Mouse (Mus musculus) stomach, embryonic 15.5 days (tissue): Measurements from ENCODE around the gene Cers5. TPM values are rescaled to one million over a fixed set of nuclear protein-coding genes. Genes with fewer than 3 reads are reported as not detected.
"Not testable (repeated sequence)": the region's sequence is repeated elsewhere in the genome, so short reads cannot be mapped to it uniquely, and the experiment has no call there.

Experiments
- ATAC-seq: fragments of 200-750 bp; cut with Nextera tagmentation; 2 replicates; pipeline ENCODE4 v1.8.0; 2017; ENCODE audit warnings: low read depth, moderate number of reproducible peaks, moderate TSS enrichment; ENCODE audit not compliant: insufficient read depth, low FRiP score
- H3K27ac ChIP-seq: fragments of 300-500 bp; sonication (generic); 2 replicates; pipeline ENCODE4 v1.5.1; 2015; ENCODE audit warnings: mild to moderate bottlenecking, inconsistent platforms
- H3K27me3 ChIP-seq: fragments of 300-500 bp; sonication (generic); replicated peaks from 2 replicates; pipeline ENCODE4 v1.6.1; 2015; ENCODE audit warnings: inconsistent platforms
- H3K36me3 ChIP-seq: fragments of 300-500 bp; sonication (generic); 2 replicates; pipeline ENCODE4 v1.6.1; 2015; ENCODE audit warnings: inconsistent platforms
- H3K4me1 ChIP-seq: fragments of 300-500 bp; sonication (generic); 2 replicates; pipeline ENCODE4 v1.6.1; 2015; ENCODE audit warnings: inconsistent platforms
- H3K4me2 ChIP-seq: fragments of 300-500 bp; sonication (generic); 2 replicates; pipeline ENCODE4 v1.6.1; 2015; ENCODE audit warnings: mild to moderate bottlenecking, inconsistent platforms
- H3K4me3 ChIP-seq: fragments of 300-500 bp; sonication (generic); replicated peaks from 2 replicates; pipeline ENCODE4 v1.5.1; 2015; ENCODE audit warnings: inconsistent platforms
- H3K9ac ChIP-seq: fragments of 300-500 bp; sonication (generic); 2 replicates; pipeline ENCODE4 v1.6.1; 2015; ENCODE audit warnings: inconsistent platforms
- H3K9me3 ChIP-seq: fragments of 300-500 bp; sonication (generic); 2 replicates; pipeline ENCODE4 v1.6.1; 2016; ENCODE audit warnings: inconsistent platforms
- WGBS: fragments of 180-500 bp; shearing (Covaris S2); methylation state at CpG from one replicate; pipeline ENCODE4 v1.1.7; 2015; 5-methylcytosine and 5-hydroxymethylcytosine counted together
- polyA plus RNA-seq: library from polyadenylated mRNA; unstranded; fragments of >200 nt; fragmentation: Nextera tagmentation; extraction: Ambion mirVana; gene quantifications from 2 replicates; pipeline ENCODE4 v1.2.1, GENCODE M21; 2015

The Cers5 gene
- polyA plus RNA-seq, 1 experiment from 2014 or later, result 57.3 TPM

GRCm38 (mm10) chr15:99701999-99702900, 70.4 kb downstream of the Cers5 start, which contains the start of gene Smarcd1:
Gene Smarcd1, plus strand, starts transcription at chr15:99702129.
- Histone ChIP-seq H3K27ac (peak within 1 kb of the TSS; percentile 95), H3K4me1 (peaks cover 17% of the 10 kb centered on the region), H3K9ac (peak within 1 kb of the TSS; percentile 99), H3K9me3 (no peaks in the 10 kb centered on the region), H3K27me3 (peaks cover 7% of the 10 kb centered on the region; the same call in 1 of the 2 replicates), H3K4me3 (peak within 1 kb of the TSS; percentile 87), H3K36me3 (peaks cover 14% of the 10 kb centered on the region), H3K4me2 (peak within 1 kb of the TSS; percentile 78)
- ATAC-seq, result peak; percentile 88
- WGBS, result 1% methylated on average over 66 of the region's 71 CpGs

- Histone ChIP-seq H3K27ac (peak overlapping the region; percentile 95; the same call in 1 of the 2 replicates), H3K4me3 (peak overlapping the region; percentile 87), H3K27me3 (peaks cover 12% of the 10 kb centered on the region; the same call in 1 of the 2 replicates), H3K4me2 (peak overlapping the region; percentile 78), H3K4me1 (peaks cover 17% of the 10 kb centered on the region), H3K9ac (peak overlapping the region; percentile 99)
- not testable (repeated sequence) for ATAC-seq, H3K36me3 ChIP-seq, H3K9me3 ChIP-seq
- WGBS, result 40% methylated on average over 16 of the region's 16 CpGs
These were observed 71.1 kb downstream of the Cers5 start for GRCm38 (mm10) chr15:99701640-99701998.

- Histone ChIP-seq H3K4me1 (peaks cover 17% of the 10 kb centered on the region), H3K27ac (no peak overlapping the region), H3K4me2 (no peak overlapping the region), H3K27me3 (peaks cover 18% of the 10 kb centered on the region; the same call in 1 of the 2 replicates), H3K9ac (no peak overlapping the region), H3K36me3 (0 out of 2 replicates have a peak, but pooled peaks cover 1% of the 10 kb centered on the region), H3K9me3 (no peaks in the 10 kb centered on the region), H3K4me3 (no peak overlapping the region)
- ATAC-seq, result no peak
- WGBS, result 85% methylated on average over 18 of the region's 18 CpGs
These were observed 72.2 kb downstream of the Cers5 start for GRCm38 (mm10) chr15:99700219-99701106.

DNA sequence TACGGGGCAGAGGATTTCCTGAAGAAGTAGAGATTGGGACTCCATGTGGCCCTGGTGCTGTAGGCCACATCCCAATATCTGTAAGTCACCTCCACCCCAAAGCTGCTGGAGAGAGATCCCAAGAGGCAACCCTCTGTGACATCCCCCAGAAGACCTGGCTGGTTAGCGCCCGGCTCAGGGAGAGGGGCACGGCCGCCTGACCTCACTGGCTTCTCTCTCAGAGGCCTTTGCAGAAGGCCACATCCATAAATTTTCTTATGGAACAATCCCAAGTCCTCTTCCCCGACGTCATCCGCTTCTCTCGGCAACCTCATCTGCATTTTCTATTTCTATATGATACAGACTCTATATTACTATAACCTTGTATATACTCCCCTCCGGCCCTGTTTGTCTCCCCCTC, 73.0 kb downstream of the Cers5 start:
- H3K4me3 ChIP-seq, result no peak overlapping the region
- no peaks in the 10 kb centered on the region for H3K36me3 ChIP-seq
- H3K4me1 ChIP-seq, result peaks cover 17% of the 10 kb centered on the region
- H3K27me3 ChIP-seq, result peaks cover 18% of the 10 kb centered on the region; the same call in 1 of the 2 replicates
- H3K27ac ChIP-seq, result no peak overlapping the region
- no peaks in the 10 kb centered on the region for H3K9me3 ChIP-seq
- H3K4me2 ChIP-seq, result no peak overlapping the region
- ATAC-seq, result no peak
- 78% methylated on average over 10 of the region's 10 CpGs for WGBS
- H3K9ac ChIP-seq, result no peak overlapping the region

DNA sequence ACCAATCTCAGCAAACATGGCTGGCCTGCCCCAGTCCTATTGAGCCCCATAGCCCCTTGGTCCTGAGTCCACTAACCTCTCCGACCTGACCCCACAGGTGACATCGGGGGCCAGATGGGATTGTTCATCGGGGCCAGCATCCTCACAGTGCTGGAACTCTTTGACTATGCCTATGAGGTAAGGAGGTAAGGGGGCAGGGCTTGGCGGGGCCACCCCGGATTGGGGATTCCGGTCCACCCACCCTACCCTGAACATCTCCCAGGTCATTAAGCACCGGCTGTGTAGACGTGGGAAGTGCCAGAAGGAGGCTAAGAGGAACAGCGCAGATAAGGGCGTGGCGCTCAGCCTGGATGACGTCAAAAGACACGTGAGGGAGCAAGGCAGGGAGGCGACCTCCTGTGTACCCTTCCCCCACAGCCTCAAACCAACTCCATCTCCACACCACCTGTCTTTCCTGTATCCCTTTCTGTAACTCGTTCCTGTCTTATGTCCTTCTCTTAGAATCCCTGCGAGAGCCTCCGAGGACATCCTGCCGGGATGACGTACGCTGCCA, 74.1 kb downstream of the Cers5 start:
- Histone ChIP-seq H3K27ac (no peak overlapping the region), H3K27me3 (peaks cover 18% of the 10 kb centered on the region; the same call in 1 of the 2 replicates), H3K4me1 (peaks cover 17% of the 10 kb centered on the region), H3K9me3 (no peaks in the 10 kb centered on the region), H3K4me2 (no peak overlapping the region), H3K4me3 (no peak overlapping the region), H3K9ac (no peak overlapping the region), H3K36me3 (no peaks in the 10 kb centered on the region)
- 31% methylated on average over 20 of the region's 20 CpGs for WGBS
- ATAC-seq, result no peak

DNA sequence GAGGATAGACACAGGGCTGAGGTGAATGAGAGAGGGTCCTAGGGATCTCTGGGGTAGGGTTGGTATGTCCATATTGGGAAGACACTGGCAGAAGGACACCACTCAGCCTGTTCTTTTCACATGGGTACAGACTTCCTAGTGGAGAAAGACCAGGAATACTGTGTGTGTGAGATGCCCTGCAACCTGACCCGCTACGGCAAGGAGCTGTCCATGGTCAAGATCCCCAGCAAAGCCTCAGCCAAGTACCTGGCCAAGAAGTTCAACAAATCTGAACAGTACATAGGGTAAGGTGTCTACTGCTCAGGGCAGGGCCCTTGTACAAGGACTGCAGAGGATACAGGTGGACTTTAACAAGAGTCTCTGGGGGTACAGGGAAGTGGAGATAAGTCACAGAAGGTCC, 75.4 kb downstream of the Cers5 start:
- no peak for ATAC-seq
- Histone ChIP-seq H3K9ac (no peak overlapping the region), H3K4me1 (0 out of 2 replicates have a peak, but pooled peaks cover 10% of the 10 kb centered on the region), H3K27ac (no peak overlapping the region), H3K4me3 (no peak overlapping the region), H3K36me3 (no peaks in the 10 kb centered on the region), H3K27me3 (peaks cover 18% of the 10 kb centered on the region; the same call in 1 of the 2 replicates), H3K9me3 (no peaks in the 10 kb centered on the region), H3K4me2 (no peak overlapping the region)
- WGBS, result 23% methylated on average over 2 of the region's 2 CpGs

GRCm38 (mm10) chr15:99691976-99692375, 80.7 kb downstream of the Cers5 start:
- H3K36me3 ChIP-seq, result no peaks in the 10 kb centered on the region
- H3K27me3 ChIP-seq, result peaks cover 20% of the 10 kb centered on the region
- no peaks in the 10 kb centered on the region for H3K4me1 ChIP-seq
- ATAC-seq, result 0 out of 2 replicates have a peak, but pooled peaks have one; percentile 1
- H3K9me3 ChIP-seq, result no peaks in the 10 kb centered on the region
- 41% methylated on average over 9 of the region's 9 CpGs for WGBS
- no peak overlapping the region for H3K4me2 ChIP-seq
- no peak overlapping the region for H3K27ac ChIP-seq
- H3K4me3 ChIP-seq, result no peak overlapping the region
- H3K9ac ChIP-seq, result no peak overlapping the region

DNA sequence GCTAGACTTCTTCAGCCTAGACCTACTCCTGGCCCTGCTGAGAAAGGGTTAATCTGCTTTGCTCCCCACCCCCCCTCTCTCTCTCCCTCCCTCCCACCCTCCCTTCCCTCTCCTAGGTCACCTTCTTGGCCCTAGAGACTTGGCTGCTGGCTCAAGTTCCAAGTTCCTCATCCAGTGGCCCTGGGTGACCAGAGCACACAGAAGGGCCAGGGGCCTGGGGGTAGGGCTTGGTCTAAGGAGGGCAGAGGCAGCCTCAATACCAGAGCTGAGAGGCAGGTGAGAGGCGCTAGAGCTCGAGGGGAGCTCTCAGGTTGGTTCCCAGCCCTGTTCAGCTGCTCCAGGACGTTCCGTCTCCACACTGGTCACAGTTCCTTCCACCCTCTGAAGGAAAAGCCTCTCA, 81.8 kb downstream of the Cers5 start:
- Histone ChIP-seq H3K4me3 (no peak overlapping the region), H3K36me3 (no peaks in the 10 kb centered on the region), H3K9ac (no peak overlapping the region), H3K9me3 (no peaks in the 10 kb centered on the region), H3K27ac (no peak overlapping the region), H3K4me1 (no peaks in the 10 kb centered on the region), H3K4me2 (no peak overlapping the region), H3K27me3 (peaks cover 12% of the 10 kb centered on the region; the same call in 1 of the 2 replicates)
- WGBS, result 29% methylated on average over 4 of the region's 4 CpGs
- no peak for ATAC-seq

DNA sequence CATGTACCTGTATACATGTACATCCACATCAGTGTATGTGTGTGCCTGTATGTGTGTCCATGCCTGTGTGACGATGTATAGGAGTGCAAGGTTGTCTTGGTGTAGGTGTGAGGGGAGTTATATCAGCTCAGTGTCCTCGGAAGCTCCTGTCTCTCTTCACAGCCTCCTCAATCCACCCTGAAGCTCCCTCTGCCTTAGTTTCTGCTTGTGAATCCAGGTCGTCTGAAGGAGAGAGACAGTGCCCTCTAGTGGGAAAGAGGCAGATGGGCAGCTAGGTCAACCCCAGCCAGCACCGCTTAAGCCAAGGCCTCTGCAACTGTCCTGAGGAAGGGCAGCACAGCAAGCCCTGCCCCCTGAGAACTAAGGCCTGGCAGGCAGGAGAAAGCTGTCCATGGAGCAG, 84.0 kb downstream of the Cers5 start:
- Histone ChIP-seq H3K4me3 (no peak overlapping the region), H3K27ac (no peak overlapping the region), H3K4me1 (no peaks in the 10 kb centered on the region), H3K9me3 (no peaks in the 10 kb centered on the region), H3K9ac (no peak overlapping the region), H3K27me3 (peaks cover 12% of the 10 kb centered on the region; the same call in 1 of the 2 replicates), H3K36me3 (no peaks in the 10 kb centered on the region), H3K4me2 (no peak overlapping the region)
- ATAC-seq, result no peak
- 11% methylated on average over 4 of the region's 4 CpGs for WGBS
